Mouse (Mus musculus) C2C12 (cell line): ENCODE data around the gene Bmf.

ENCODE experiments used
- CTCF ChIP-seq: IDR thresholded peaks from one replicate; pipeline ENCODE4 v1.5.1; 2011; ENCODE audit not compliant: control insufficient read depth, insufficient read depth, insufficient read length
- MYOG ChIP-seq: IDR thresholded peaks from one replicate; pipeline ENCODE4 v1.6.1; 2011; ENCODE audit not compliant: control insufficient read depth, insufficient read length; ENCODE audit errors: extremely low read depth

GRCm38 (mm10) chr2:118567179-118567578 is 17.7 kb upstream of the Bmf start:
- TF ChIP-seq CTCF: no peak
- no peak for TF ChIP-seq MYOG
